Mouse (Mus musculus) myocyte (in vitro differentiated cells): Measurements from ENCODE around the gene Acad12. TPM values are rescaled to one million over a fixed set of nuclear protein-coding genes. Genes with fewer than 3 reads are reported as not detected.
A peak's percentile ranks its signal among the peaks of the same experiment; 100 is the strongest.

Experiments
- H3K27me3 ChIP-seq: one replicate; pipeline ENCODE4 v1.6.1; 2011; ENCODE audit not compliant: control insufficient read depth, insufficient read depth, insufficient read length
- H3K36me3 ChIP-seq: one replicate; pipeline ENCODE4 v1.6.1; 2011; ENCODE audit not compliant: control insufficient read depth, insufficient read depth
- H3K4me2 ChIP-seq: one replicate; pipeline ENCODE4 v1.6.1; 2011; ENCODE audit warnings: low read depth, control low read depth
- H3K4me3 ChIP-seq: one replicate; pipeline ENCODE4 v1.5.1; 2011; ENCODE audit warnings: mild to moderate bottlenecking, control low read depth, moderate library complexity
- H3K79me2 ChIP-seq: one replicate; pipeline ENCODE4 v1.6.1; 2011; ENCODE audit not compliant: control insufficient read depth, insufficient read depth
- H3ac ChIP-seq: one replicate; pipeline ENCODE4 v1.6.1; 2011; ENCODE audit not compliant: control insufficient read depth, insufficient read length
- CEBPB ChIP-seq: IDR thresholded peaks from 2 replicates; pipeline ENCODE4 v1.6.1; 2011; ENCODE audit warnings: mild to moderate bottlenecking, moderate library complexity; ENCODE audit not compliant: poor library complexity, insufficient read depth, severe bottlenecking
- E2F4 ChIP-seq: IDR thresholded peaks from one replicate; pipeline ENCODE4 v1.6.1; 2011; ENCODE audit warnings: mild to moderate bottlenecking, control low read depth, moderate library complexity; ENCODE audit not compliant: insufficient read depth
- MAX ChIP-seq: IDR thresholded peaks from one replicate; pipeline ENCODE4 v1.6.1; 2011; ENCODE audit warnings: low read depth, mild to moderate bottlenecking, control low read depth
- MYOD1 ChIP-seq, 3 experiments: IDR thresholded peaks; one replicate each; pipeline ENCODE4 v1.6.1; 2011; ENCODE audit warnings: control low read depth in 2 of 3, low read depth in 2 of 3, mild to moderate bottlenecking in 2 of 3, moderate library complexity in 1 of 3; ENCODE audit not compliant: insufficient read length in 2 of 3, control insufficient read depth in 1 of 3
- MYOG ChIP-seq, 3 experiments: IDR thresholded peaks; one replicate each; pipeline ENCODE4 v1.6.1; 2011; ENCODE audit warnings: control low read depth in 2 of 3, low read depth in 2 of 3, mild to moderate bottlenecking in 2 of 3; ENCODE audit not compliant: insufficient read length in 2 of 3, control insufficient read depth in 1 of 3, insufficient read depth in 1 of 3
- POLR2A ChIP-seq: IDR thresholded peaks from one replicate; pipeline ENCODE4 v1.6.1; 2011; ENCODE audit warnings: low read depth, mild to moderate bottlenecking, control low read depth, moderate library complexity; ENCODE audit not compliant: insufficient read length
- POLR2AphosphoS2 ChIP-seq: IDR thresholded peaks from one replicate; pipeline ENCODE4 v1.6.1; 2011; ENCODE audit warnings: low read depth, control low read depth; ENCODE audit not compliant: insufficient read length
- REST ChIP-seq: IDR thresholded peaks from one replicate; pipeline ENCODE4 v1.6.1; 2011; ENCODE audit warnings: mild to moderate bottlenecking, control low read depth, moderate library complexity; ENCODE audit not compliant: insufficient read depth, insufficient read length
- SRF ChIP-seq: IDR thresholded peaks from one replicate; pipeline ENCODE4 v1.6.1; 2011; ENCODE audit warnings: low read depth; ENCODE audit not compliant: control insufficient read depth, insufficient read length
- TCF12 ChIP-seq: IDR thresholded peaks from one replicate; pipeline ENCODE4 v1.6.1; 2011; ENCODE audit warnings: mild to moderate bottlenecking, control low read depth; ENCODE audit not compliant: poor library complexity, insufficient read depth, severe bottlenecking
- TCF3 ChIP-seq: IDR thresholded peaks from one replicate; pipeline ENCODE4 v1.6.1; 2011; ENCODE audit warnings: low read depth, control low read depth; ENCODE audit not compliant: insufficient read length
- USF1 ChIP-seq: IDR thresholded peaks from one replicate; pipeline ENCODE4 v1.6.1; 2011; ENCODE audit warnings: low read depth, mild to moderate bottlenecking, control low read depth, moderate library complexity
- polyA plus RNA-seq: library from polyadenylated mRNA; unstranded; fragments of >200 nt; fragmentation: generic; extraction: Trizol; gene quantifications from one replicate; pipeline ENCODE4 v1.2.1, GENCODE M21; 2012; ENCODE audit warnings: missing spikeins

Gene Acad12
- polyA plus RNA-seq, 1 experiment, result 2.1 TPM

- Histone ChIP-seq H3K79me2 (peaks cover 31% of the 10 kb centered on the region), H3K36me3 (no peaks in the 10 kb centered on the region), H3K4me2 (no peak overlapping the region), H3K27me3 (no peaks in the 10 kb centered on the region), H3K4me3 (peak overlapping the region; percentile 60), H3ac (no peak overlapping the region)
- no peak for TF ChIP-seq USF1
- TF ChIP-seq SRF, result no peak
- TF ChIP-seq MYOG (IDR thresholded peaks at IDR 0.05; ENCODE audit: control insufficient read depth in 1 of 3, insufficient read depth in 1 of 3, insufficient read length in 2 of 3, low read depth in 2 of 3), result no peak
- no peak for TF ChIP-seq MAX
- no peak for TF ChIP-seq TCF3
- no peak for TF ChIP-seq MYOD1 (IDR thresholded peaks at IDR 0.05; ENCODE audit: control insufficient read depth in 1 of 3, insufficient read length in 2 of 3, low read depth in 2 of 3)
- no peak for TF ChIP-seq REST
- TF ChIP-seq POLR2AphosphoS2, result no peak
- no peak for TF ChIP-seq CEBPB
- no peak for TF ChIP-seq TCF12
- no peak for TF ChIP-seq E2F4
- no peak for TF ChIP-seq POLR2A
Measured at GRCm38 (mm10) chr5:121547084-121547483, 71.7 kb downstream of the Acad12 start.

Other genes with a start within 250 kb of the Acad12 start
- gene Trafd1, start 233.3 kb downstream of the Acad12 start, polyA plus RNA-seq, result 29.3 TPM
- 22.0 TPM for gene Naa25, start 221.0 kb downstream of the Acad12 start, polyA plus RNA-seq
- 3.3 TPM for gene Tmem116, start 167.0 kb downstream of the Acad12 start, polyA plus RNA-seq
- gene Erp29, start 166.4 kb downstream of the Acad12 start, polyA plus RNA-seq, result 86.0 TPM
- 0.02 TPM for gene Adam1b, start 115.5 kb downstream of the Acad12 start, polyA plus RNA-seq
- gene Adam1a, start 73.5 kb downstream of the Acad12 start, polyA plus RNA-seq, result 0.77 TPM
- 0.13 TPM for gene Gm42878, start 73.5 kb downstream of the Acad12 start, polyA plus RNA-seq
- 100 TPM for gene Mapkapk5, start 73.0 kb downstream of the Acad12 start, polyA plus RNA-seq
- 210 TPM for gene Aldh2, start 25.1 kb downstream of the Acad12 start, polyA plus RNA-seq
- gene Acad10, start 41.6 kb upstream of the Acad12 start, polyA plus RNA-seq, result 4.7 TPM
- 40.9 TPM for gene Brap, start 41.6 kb upstream of the Acad12 start, polyA plus RNA-seq
- 95.3 TPM for gene Atxn2, start 92.4 kb upstream of the Acad12 start, polyA plus RNA-seq
- 37.4 TPM for gene Sh2b3, start 218.7 kb upstream of the Acad12 start, polyA plus RNA-seq
- gene Pheta1, start 230.0 kb upstream of the Acad12 start, polyA plus RNA-seq, result 9.8 TPM